Mouse (Mus musculus): ENCODE measurements around the gene Ptcd2. TPM values are rescaled to one million over a fixed set of nuclear protein-coding genes. Genes with fewer than 3 reads are reported as not detected.

The Ptcd2 gene
- total RNA-seq, 2 experiments from 2014 or later, result 35.6 to 35.7 TPM

Other genes starting within 250 kb of the Ptcd2 start
- gene Zfp366, start 159.9 kb downstream of the Ptcd2 start, total RNA-seq (2021), result 1 to 10 TPM; 3.5 to 4.3 TPM
- gene Mrps27, start 81 bp upstream of the Ptcd2 start, total RNA-seq (2021), result 10 to 100 TPM; 28.1 to 29.3 TPM
- gene Map1b, start 171.8 kb upstream of the Ptcd2 start, total RNA-seq (2021), result 100 to 1,000 TPM; 586 to 625 TPM